Mouse (Mus musculus) lung, postnatal 36 days (tissue): ENCODE results near the gene Sorcs1.

Source experiments
- DNase-seq: peaks from one replicate; pipeline ENCODE4 v3.0.0; 2022; ENCODE audit warnings: mixed read lengths

Gene Sorcs1

DNA sequence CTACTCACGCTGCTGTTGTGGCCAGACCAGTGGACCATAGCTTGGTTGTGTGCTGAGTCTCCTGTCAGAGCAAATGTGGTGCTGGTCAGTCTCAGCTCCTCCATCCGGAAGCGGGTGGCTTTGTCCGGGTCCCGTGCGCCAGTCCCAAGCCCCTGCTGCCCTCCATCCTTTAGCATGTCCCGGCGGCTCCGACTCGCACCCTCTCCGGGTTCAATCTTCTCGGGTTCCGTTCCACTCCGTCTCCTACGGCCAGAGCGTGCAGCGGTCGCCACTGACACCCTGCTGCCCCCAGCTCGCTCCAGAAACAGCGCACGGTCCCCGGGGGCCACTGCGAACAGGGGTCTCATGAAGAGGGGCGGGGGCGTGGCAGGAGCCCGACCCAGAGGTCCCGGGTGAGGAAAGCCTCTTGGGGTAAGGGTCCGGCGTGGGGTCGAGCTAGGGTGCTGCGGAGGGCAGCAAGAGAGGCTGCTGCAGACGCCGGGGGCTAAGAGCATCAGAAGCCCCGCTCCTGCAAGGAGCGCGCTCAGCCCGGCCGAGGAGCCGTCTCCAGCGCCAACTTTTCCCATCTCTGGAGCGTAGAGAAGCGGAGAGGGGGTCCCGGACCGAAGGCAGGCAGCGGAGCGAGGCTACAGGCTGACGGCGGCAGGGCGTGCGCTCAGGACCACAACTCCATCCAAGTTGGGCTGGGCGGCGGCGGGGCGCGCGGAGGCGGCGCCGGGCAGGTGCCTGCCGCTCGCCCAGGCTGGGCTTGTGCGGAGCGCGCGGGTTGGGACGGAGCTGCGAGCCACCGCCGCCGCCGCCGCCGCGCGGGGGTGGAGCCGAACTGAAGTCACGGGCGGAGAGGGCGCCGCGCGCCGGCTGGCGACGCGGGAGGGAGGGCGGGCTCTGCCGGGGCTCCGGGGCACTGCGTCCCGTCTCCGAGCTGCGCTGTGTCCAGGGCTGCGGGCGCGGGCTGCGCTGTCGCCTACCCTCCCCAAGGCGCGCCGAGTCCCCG is at the start of gene Sorcs1:
Gene Sorcs1 (minus strand): TSS at position 744 of the 994 bp plus-strand sequence.
- DNase-seq, result no peak

GRCm38 (mm10) chr19:50683277-50683676 is 4.8 kb upstream of the Sorcs1 start:
- no peak for DNase-seq

DNA sequence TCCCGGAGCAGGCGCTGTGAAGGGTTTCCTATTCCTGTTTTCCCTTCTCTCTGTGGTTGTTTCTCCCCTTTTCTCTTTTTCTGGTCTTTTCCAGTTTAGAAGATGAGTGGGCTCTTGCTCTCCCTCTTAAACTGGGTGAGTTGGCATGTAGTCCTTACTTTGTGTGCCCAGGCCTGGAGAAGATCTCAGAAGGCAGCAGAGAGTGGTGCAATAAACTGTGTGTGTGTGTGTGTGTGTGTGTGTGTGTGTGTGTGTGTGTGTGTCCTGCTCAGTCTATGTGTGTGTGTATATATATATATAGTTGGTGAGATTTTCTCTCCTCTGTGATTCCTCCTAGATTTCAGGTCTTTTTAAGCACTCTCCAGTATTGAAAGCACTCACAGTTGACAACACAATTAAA is 500 bp upstream of the Sorcs1 start:
- DNase-seq, result no peak

DNA sequence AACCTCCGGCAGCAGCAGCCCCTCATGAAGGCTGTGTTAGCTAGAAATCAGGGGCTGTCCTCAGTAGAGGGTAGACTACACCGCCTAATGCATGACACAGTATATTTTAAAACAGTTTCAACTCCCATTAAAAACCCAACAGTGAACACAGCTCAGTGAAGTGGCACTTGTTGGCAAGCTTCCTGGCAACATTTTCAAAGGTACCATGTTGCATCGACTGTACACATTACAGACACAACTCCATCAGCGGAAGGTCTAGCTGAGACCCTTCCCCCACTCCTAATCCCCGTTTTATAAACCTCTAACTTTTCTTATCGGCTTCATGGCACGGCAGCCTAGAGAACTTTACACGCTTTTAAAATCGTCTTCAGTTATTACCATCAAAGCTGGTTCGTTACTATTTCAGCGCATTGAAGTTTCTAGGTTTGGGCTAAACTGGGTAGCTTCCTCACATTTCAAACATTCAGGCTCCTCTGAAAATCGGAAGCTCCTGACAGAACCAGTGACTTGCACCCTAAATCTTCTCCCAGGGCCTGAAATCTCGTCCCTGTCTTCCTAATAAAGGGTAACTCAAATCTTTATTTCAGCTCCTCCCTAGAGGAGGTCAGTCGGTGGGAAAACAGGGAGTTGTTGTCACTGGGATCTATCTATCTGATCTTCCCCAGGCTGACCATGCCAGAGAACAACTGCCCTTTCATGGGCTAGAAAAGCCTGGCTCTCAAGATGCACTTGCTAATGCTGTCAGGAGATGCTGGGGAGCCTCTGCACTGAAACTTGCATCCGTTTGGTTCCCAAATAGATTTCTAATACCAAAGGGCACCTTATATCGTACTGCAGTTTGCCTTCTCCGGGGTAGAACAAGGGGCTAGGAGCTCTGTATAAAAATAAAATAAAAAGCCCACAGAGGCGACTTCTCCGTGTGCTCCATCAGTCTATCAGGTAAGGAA is 1.6 kb downstream of the Sorcs1 start:
- no peak for DNase-seq

- no peak for DNase-seq
Observed at GRCm38 (mm10) chr19:50674921-50675320, 3.5 kb downstream of the Sorcs1 start.

DNA sequence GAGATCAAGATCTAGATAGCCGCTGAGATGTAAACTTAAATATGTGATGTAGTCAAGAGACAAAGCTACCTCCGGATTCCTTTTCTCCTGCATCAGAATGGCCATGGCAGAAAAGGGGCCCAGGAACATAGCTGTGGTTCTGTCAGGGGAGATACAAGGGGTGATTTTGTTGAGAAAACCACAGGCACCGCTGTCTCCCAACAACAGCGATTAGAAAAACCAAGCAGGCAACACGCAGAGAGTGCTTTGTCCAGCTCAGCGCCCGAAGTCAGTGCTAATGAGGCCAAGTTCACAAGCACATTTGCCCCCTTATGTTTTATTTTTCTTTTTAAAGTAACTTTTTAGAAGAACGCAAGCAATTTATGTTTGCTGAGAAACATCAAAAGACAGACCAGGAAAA is 10.9 kb downstream of the Sorcs1 start:
- no peak for DNase-seq

DNA sequence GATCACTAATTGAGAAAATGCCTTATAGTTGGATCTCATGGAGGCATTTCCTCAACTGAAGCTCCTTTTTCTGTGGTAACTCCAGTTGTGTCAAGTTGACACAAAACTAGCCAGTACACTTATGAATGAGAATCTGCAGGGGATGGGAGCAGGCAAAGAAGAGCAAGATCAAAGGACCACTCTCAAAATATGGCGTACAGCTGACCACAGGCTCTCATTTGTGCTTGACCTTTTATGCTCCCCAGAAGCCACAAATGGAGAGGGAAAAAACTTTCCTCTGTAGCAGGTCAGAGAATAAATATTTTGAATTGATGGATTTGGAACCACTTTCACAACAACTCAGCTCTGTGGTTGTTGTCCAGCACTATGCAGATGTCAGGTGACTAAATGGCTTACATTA is 14.1 kb downstream of the Sorcs1 start:
- no peak for DNase-seq

GRCm38 (mm10) chr19:50659144-50659543 is 19.3 kb downstream of the Sorcs1 start:
- no peak for DNase-seq

GRCm38 (mm10) chr19:50652750-50653149 is 25.7 kb downstream of the Sorcs1 start:
- DNase-seq, result no peak

GRCm38 (mm10) chr19:50643836-50644235 is 34.6 kb downstream of the Sorcs1 start:
- no peak for DNase-seq

DNA sequence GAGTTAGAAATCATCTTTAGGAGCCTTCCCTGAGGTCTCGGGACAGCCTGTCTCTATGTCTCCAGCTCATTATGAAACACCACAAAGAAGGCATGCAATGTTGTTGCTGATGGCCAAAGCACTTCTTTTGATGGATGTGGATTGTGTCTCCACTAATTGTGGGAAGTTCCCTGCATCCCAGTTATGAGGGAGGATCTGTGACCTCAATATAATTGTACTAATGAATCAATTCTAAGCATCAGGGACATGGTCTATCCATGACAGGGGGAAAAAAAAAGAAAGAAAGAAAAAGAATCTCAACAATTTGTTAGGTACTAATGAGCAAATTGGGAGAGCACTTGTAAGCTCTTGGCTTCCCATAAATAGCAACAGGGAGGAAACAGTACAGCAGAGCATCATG is 36.3 kb downstream of the Sorcs1 start:
- no peak for DNase-seq

GRCm38 (mm10) chr19:50640251-50641032 is 38.0 kb downstream of the Sorcs1 start:
- DNase-seq, result no peak

DNA sequence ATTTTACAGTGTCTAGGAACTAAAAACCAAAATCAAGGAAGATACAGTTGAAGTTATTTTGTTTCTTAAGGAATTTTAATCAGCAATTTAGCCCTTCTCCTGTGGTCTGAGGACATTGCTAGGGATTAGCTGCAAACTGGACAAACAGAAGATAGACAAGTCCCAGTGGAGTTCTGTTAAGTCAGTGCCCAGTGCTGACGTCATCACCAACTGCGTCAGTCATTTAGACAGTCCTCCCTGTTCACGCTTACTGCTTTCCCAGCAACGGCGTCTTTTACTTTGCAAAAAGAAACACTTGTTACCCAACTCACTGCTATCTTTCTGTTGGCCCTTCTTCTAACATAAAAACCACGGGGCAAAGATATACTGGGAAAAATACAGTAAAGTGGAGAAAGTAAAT is 40.3 kb downstream of the Sorcs1 start:
- DNase-seq, result no peak

- no peak for DNase-seq
Observed at GRCm38 (mm10) chr19:50614013-50614412, 64.4 kb downstream of the Sorcs1 start.

- no peak for DNase-seq
Observed at GRCm38 (mm10) chr19:50611619-50612018, 66.8 kb downstream of the Sorcs1 start.

GRCm38 (mm10) chr19:50603882-50604281 is 74.6 kb downstream of the Sorcs1 start:
- no peak for DNase-seq

GRCm38 (mm10) chr19:50603380-50603779 is 75.1 kb downstream of the Sorcs1 start:
- no peak for DNase-seq

GRCm38 (mm10) chr19:50597300-50597699 is 81.1 kb downstream of the Sorcs1 start:
- DNase-seq, result no peak

- DNase-seq, result no peak
Observed at GRCm38 (mm10) chr19:50586182-50586581, 92.3 kb downstream of the Sorcs1 start.

GRCm38 (mm10) chr19:50582952-50583351 is 95.5 kb downstream of the Sorcs1 start:
- DNase-seq, result no peak

- DNase-seq, result no peak
Observed at GRCm38 (mm10) chr19:50569669-50570195, 108.7 kb downstream of the Sorcs1 start.

GRCm38 (mm10) chr19:50566306-50566705 is 112.1 kb downstream of the Sorcs1 start:
- no peak for DNase-seq
